Mouse (Mus musculus) ES-CJ7 (cell line): ENCODE data around the gene Smg5.
"Not testable (repeated sequence)": the region's sequence is repeated elsewhere in the genome, so short reads cannot be mapped to it uniquely, and the experiment has no call there.

Experiments used
- DNase-seq: peaks from one replicate; pipeline ENCODE4 v3.0.0; 2011; ENCODE audit warnings: low read depth, low spot score

Gene Smg5

DNA sequence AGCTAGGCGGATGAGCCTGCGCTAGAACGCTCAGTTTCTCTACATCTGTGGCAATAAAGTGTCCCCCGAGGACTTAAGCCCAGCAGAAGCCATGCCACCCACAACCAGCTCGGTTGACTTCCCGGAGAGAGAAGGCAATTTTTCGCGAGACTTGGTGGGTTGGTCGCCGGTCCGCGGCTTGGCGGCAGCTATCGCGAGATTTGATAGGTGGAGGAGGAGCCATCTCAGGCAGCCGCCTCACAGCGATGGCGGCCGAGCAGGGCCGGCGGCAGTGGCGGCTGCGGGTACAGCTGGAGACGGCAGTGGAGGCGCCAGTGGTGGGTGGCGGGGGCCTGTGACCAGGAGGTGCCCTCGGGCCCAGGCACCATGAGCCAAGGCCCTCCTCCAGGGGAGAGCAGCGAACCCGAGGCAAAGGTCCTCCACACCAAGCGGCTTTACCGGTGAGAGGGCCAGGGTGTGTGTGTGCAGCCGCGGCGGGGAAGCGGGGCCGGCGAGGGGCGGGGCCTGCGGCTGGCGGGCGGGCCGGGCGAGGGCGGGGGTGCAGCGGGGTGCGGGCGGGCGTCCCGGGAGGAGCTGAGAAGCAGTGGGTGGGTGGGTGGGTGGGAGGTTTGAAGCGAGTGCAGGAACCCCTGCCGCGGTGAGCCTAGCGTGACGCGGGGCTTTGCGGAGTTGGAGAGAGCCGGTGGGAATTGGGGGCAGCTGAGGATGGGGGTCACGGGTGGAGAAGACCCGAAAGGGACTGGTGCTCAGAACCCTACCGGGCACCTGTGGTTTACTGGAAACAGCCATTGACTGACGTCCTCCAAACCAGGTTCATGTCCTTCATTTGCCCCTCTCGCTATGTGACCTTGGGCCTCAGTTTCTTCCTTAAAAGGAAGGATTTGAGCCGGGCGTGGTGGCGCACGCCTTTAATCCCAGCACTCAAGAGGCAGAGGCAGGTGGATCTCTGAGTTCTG lies at the start of gene Smg5, which contains the start of gene Tmem79:
Gene Smg5, plus strand, starts transcription at position 203 of the 956 bp plus-strand sequence.
Gene Tmem79, minus strand, starts transcription at position 91 of the 956 bp plus-strand sequence.
- DNase-seq = peak; percentile 97

DNA sequence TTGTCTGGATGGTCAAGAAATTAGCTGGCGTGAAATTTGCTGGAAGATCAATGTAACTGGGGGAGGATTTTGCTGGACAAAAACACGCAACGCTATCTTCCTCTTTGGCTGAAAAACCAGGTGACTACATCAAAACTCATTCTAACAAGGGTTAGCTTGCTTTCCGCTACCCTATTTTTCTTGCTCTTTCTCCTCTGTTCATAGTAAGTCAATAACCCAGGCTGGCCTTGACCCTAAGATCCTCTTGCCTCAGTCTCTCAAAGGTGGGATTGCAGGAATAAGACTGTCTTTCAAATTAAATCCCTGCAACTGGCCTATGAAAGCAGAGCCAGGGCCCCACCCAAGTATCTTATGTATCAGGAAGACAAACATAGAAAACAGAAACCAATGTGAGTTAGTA lies 49.0 kb upstream of the Smg5 start, which contains the start of gene Gm38392:
Gene Gm38392, minus strand, starts transcription at position 101 of the 400 bp plus-strand sequence.
- no peak for DNase-seq

DNA sequence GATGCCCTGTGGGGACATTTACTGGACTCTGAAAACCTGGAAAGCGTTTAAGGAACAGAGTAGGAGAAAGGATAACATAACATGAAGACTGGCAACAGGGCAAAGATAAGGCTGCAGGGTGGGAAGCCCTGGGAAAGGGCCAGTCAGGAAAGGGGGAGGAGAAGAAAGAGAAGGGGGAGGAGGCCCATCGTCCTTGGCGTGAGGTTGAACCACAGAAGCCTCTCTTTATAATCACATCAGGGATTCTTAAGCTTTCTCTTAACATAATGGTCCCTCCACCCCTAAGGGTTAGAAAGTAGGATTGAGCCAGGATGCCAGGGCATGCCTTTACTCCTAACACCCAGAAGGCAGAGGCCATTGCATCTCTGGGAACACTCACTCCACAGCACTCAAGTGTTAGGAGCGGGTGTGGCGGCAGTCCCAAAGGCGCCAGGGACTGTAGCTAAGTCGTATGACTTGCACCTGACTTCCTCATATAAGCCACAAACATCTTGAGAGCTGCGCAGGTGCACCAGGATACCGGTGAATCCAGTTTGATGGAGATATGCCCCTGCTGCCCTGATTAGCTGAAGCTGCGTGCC lies 47.8 kb upstream of the Smg5 start:
- DNase-seq = peak; percentile 73

DNA sequence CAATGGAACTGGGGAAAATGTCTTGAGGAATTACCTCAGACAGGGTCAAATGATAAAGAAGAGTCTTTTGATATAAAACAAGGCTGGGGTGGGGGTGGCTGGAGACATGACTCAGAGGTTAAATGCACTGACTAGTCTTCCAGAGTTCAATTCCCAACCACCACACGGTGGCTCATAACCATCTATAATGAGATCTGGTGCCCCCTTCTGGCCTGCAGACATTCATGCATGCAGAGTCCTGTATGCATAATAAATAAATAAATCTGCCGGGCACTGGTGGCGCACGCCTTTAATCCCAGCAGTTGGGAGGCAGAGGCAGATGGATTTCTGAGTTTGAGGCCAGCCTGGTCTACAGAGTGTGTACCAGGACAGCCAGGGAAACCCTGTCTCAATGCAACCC lies 44.1 kb upstream of the Smg5 start:
- peak; percentile 72 for DNase-seq

DNA sequence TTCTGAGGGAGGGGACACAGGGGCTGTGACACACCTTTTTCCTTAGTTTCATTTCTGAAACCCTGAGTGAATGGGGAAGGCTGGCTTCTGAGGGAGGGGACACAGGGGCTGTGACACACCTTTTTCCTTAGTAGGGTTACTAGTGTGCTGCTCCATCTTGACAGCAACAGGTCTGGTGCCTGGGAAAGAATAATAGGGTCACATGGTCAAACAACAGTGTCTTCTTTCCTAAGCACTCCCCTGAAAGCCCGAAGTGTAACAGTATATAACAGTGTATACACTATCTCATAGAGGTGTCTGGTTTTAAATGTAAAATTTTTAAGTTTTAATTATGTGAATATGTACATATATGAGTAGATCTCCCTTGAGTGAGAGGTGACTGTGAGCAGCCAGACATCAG lies 40.8 kb upstream of the Smg5 start:
- DNase-seq = not testable (repeated sequence)

DNA sequence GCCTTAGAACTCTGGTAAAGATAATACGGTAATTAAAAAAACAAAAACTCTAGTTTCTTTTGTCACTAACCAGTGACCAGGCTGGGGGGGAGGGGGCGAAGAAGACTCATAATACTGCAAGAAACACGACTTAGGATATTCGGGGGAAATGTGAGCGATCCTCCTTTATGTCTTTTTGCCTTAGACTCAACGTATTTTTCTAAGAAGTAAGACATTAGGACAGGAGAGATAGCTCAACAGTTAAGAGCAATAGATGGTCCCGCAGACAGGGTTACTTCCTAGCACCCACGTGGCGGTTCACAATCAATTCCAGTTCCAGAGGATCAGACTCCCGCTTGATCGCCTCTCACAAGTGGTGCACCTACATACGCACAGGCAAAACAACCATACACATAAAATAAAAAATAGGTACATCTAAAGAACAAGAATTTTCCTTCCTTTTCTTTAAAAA lies 39.9 kb upstream of the Smg5 start:
- DNase-seq = no peak

DNA sequence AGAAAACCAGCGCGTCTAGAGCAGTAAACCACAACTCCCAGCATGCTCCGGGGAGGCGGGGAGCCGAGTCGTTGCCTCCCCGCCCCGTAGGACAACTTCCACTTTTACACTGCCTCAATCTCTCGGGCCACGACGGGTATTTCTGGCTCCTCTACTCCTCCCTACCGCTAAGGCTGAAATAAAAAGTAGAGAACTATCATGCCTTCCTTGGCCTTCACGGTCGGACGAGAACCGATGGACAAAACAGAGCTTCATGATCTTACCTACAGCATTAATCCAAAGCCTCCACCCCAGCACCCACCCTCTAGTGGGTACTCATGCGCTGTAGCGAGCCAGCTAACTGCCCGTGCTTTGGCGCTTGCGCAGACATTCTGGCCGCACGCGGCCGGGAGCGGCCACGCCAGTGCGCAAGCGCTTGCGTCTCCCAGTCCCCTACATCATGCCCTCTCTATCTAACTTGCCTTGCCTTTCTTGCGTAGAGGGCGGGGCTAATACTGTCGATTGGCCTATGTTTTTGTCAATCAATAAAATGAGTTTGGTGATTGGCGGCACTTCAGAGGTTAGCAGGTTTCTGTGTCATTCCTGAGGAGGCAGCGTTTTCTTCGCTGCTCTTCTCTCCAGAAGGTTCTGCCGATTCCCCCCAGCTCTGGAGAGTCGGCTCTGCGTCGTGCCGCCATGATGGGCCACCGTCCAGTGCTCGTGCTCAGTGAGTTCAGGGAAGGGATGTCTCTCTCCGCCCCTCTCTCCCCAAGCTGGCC lies 39.3 kb upstream of the Smg5 start, which contains the start of the genes Tsacc and Cct3:
Gene Tsacc, minus strand, starts transcription at position 439 of the 758 bp plus-strand sequence.
Gene Cct3, plus strand, starts transcription at position 556 of the 758 bp plus-strand sequence.
- peak; percentile 100 for DNase-seq

DNA sequence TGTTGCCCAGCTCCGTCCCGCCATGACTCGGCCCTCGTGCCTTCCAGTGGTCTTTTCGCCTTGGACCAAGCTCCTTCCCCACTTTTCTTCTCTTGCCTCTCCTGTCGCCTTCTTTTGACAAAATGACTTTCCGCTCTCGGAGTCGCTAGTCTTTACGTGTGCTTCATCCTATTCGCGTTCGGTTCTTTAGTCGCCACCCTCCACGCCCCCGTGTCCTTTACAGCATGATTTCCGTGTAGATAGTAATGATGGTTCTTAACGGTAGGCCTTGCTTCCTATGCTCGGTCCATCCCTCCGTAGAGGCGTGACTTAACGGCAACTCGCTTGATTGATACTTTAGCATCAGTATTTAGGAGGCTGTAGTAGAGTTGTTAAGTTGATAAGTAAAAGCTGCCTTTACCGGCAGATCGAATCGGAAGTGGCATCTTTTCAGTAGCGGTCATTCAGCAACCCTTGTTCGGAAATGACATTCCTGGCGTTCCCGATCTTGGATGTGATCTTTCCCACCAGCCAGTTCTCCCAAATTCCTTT lies 38.7 kb upstream of the Smg5 start:
- peak; percentile 44 for DNase-seq

DNA sequence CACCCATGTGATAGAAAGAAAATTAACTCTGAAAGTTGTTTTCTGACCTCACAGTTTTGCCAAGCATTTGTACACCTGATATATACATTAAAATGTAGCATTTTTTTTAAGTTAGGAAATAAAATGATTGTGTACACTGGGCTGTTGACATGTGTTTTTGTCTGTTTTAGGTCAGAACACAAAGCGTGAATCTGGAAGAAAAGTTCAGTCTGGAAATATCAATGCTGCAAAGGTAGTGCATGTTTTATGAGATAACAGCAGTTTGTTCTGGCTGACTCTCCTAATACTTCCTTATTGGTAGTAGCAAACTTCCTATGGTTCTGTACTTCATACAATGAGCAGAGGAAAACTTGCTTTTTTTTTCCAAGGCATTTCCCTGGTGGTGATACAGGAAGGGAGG lies 36.9 kb upstream of the Smg5 start:
- no peak for DNase-seq

DNA sequence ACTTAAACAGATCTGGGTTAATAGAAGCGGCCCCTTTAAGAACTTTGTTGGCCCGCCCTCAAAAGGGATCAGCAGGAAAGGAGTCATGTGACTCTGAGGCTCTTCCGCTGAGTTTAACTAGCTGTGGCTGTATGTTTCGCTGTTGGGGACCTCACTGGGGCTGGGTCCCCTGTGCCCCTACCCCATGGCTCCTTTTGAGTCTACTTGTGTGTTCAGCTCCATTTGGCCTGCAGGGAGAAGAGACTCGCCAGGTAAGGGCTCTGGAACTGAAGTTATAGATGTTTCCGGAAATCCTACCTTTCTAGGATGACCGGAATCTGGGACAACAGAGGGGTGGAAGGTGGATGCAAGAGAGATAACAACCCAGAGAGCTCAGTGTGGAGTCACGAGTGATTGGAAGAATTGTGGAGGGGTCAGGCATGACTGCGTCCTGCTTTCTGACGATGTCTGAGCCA lies 11.1 kb upstream of the Smg5 start, which contains the start of gene Glmp:
Gene Glmp, plus strand, starts transcription at position 73 of the 455 bp plus-strand sequence.
- DNase-seq = peak; percentile 77

DNA sequence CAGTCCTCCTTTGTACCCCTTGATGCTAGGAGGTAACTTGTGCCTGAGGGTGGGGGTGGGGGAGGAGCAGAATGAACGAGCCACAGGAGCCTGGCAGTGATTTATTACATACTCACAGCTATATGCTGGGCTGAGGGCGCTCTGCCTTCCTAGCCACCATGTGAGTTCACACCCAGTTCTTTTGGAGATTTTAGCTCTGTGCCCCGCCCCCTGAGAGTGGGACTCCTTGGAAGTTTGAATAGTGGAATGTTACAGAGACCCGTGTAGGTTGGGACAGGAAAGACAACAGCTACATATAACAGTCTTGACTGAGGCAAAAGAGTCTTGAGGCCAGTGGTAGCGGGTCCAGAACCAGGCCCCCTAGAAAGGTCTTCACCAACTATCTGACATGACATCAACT lies 7.1 kb upstream of the Smg5 start:
- DNase-seq = no peak

DNA sequence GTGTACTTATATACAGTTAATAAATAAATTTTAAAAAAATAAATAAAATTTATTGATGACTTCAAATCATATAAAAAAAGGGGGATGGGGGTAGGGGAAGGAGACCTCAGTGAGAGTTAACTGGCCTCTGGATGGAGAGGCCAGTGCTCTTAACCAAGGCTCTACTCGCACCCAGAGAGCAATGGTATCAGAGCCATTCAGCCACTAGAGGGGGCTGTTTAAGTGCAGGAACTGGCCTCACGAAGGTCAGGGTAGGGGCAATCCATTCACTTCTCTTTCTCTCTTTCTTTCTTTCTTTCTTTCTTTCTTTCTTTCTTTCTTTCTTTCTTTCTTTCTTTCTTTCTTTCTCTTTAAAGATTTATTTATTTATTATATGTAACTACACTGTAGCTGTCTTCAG lies 4.8 kb upstream of the Smg5 start:
- DNase-seq = peak; percentile 76

DNA sequence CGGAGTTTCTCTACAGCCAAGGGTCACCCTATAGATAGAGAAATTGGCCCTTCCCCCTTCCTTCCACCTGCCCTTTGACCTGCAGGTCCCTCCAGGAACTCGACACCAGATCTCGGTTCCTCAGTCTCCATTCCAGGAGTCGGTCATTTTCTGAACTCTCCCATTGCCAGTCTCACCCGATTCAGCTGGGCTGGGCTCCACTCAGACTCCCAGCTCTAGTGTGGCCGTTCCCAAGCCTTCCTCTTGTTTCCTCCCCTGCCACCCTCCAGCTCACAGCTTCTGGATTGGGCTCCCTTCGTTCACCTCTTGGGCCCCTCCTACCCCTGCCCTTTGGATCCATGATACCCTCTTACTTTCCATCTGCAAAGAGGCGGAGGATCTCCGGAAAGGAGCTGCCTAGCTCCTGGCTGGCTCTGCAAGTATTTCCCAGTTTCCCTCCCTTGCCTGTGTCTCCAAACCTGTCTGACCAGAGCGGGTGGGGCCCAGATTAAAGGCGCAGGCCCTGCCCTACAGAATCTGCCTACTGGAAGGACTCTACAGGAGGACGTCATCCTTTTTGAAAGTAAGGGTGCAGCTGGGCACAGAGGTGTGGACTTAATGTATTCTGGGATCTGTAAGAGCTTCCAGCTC lies 1.9 kb upstream of the Smg5 start:
- DNase-seq = peak; percentile 74

DNA sequence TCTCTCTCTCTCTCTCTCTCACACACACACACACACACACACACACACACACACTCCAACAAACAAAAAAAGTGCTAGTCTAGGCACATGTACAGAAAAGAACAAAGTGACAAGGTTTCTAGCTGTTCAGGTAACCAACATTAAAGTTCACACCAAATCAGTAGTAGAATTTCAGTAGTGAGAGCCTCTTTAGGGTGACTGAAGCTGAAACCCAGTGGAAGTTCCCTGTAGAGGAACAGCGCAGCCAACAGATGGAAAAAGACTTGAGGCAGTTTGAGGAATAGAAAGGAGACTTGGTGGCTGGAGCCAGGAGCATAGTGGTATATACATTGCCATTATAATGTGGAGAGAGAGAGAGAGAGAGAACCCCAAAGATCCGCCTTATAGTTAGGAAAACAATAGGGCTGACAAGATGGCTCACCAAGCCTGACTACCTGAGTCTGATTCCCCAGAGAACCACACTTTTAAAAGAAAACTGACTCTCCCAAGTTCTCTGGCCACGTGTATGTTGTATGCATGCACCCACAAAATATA lies 1.1 kb upstream of the Smg5 start:
- no peak for DNase-seq

DNA sequence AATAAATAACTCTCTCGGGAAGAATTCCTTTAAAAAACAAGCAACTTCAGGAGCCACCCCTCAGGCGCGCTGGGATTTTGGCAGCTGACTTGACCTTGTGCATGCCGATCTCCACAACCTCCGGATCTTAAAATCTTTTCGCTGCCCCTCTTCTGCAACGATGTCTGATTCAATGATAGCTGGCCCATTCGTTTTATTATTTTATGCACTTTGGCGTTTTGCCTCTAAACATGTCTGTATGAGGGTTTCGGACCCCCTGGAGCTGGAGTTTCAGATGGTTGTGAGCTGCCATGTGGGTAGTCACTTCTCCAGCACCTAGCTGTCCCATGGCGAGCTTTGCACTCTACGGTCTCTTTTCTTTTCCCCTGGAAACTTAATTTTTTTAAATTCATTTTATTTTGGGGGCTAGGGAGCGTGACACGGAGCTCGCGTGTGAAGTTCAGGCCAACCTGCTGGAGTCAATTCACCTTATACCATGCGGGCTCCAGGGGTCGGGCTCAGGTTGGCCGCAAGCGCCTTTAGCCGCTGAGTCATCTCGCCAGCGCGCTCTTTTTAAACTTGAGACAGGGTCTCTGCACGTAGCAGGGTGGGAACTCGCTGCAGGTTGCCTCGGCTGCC lies 515 bp upstream of the Smg5 start:
- peak; percentile 40 for DNase-seq

DNA sequence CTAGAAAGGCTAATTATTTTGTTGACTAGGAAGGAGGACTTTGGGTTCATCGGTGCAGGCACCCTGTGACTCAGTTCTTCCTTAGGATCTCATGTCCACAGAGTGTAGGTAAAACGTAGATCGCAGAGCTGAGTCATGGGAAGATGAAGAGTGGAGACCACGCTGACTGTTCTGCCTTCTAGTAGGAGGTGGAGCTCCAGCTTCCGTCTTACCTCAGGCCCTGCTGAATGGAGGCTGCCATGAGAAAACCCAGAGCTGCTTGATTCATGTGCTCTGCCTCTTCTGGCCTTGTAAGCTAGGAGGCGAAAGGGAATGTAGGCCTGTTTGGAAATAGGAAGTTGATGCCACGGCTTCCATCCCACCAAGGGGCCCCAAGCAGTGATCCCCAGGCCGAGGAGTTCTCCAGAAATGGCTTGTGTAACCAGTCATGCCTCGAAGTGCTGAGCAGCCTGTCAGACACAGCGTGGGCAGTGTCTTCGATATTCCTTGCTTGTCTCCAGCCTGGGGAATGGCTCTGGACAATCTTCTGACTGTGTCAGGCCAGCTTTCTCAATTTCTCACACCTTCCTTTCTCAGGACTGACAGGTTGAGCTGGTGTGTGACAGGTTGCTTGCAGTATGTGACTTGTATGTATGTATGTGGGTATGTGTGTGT lies 1.4 kb downstream of the Smg5 start:
- DNase-seq = peak; percentile 55

DNA sequence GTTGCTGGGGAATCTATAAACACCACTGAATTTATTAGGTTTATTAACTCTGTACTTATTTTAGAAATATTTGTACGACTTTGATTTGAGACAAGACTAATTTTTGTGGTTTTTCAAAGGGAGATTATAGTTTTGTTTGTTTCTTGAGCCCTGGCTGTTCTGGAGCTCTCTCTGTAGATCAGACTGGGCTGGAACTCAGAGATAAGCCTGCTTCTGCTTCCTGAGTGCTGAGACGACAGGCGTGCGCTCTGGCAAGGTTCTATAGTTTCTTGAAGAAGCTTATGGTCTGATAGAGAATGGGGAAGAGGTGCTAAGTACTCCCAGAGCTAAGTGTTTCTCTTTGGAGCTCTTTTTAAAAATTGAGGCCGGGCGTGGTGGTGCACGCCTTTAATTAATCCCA lies 2.3 kb downstream of the Smg5 start:
- DNase-seq = no peak

DNA sequence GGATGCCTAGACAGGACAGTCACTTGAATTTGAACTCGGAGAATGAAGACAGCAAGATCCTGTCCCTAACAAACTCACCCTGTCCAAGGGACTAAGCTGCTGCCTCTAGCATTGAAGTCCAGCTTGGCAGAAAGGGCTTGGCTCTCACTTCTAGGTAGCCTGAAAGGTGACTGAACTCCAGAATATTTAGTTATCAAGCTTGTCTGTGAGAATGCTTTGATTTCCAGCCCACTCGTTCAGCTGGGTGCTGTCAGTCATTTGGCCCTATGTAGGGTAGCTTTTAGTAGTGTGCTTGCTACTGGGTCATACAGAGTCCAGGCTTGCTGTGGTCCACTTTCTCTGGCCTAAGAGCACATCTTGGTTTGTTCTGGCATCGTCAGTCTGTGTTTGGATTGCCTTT lies 2.9 kb downstream of the Smg5 start:
- no peak for DNase-seq

DNA sequence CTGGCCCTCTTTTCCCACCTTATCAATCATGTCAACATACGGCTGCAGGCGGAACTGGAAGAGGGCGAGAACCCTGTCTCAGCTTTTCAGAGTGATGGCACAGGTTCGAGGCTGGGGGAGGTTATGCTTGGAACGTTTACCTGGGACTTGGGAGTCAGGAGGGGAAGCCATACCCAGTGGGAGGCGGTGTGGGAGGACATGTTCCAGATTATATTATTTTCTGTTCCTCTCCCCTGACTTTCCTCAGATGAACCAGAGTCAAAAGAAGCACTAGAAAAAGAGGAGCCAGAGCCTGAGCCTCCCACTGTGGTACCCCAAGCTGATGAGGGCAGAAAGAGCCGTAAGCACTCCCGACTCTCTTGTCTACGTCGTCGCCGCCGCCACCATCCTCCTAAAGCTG lies 14.7 kb downstream of the Smg5 start:
- DNase-seq = no peak

DNA sequence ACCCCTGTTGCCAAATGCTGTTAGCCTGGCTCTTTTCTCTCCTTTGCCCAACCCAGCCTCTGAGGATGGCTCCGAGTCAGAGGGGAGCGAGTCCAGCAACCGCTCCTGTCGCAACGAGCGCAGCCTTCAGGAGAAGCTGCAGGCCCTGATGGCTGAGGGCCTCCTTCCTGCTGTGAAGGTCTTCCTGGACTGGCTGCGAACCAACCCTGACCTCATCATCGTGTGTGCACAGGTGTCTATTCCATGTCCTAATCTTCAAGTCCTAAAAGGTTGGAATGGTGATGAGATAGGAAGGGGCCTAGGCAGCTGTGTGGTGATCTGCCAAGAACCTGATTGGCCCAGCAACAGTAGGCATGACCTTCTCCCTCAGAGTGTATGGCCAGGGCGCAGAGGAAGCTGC lies 16.8 kb downstream of the Smg5 start:
- no peak for DNase-seq
